Mouse (Mus musculus): ENCODE data around the gene Nkx6-2. TPM values are rescaled to one million over a fixed set of nuclear protein-coding genes. Genes with fewer than 3 reads are reported as not detected.
A peak's percentile ranks its signal among the peaks of the same experiment; 100 is the strongest.

Gene Nkx6-2
- polyA plus RNA-seq, 1 experiment from 2014 or later = not detected

DNA sequence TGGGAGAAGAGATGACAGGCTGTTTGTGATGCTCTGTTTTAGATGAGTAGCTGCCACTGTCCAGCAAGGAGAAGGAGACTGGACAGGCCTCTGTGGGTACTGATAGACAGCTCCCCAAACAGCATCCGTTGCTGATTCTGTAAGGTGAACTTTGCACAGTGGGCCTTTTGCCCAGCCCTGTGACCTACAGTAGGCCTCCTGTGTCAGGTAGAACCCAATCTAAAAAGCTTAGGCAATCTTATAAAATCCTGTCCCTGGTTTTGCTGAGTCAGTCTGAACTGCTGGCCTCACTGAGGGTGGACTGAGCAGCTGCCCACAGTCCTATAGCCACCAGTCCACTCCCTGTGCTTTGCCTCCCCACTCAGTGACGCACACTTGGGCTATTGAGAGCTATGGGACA lies 35.3 kb downstream of the Nkx6-2 start:
- Histone ChIP-seq H3K27me3 (ENCODE audit: insufficient read depth, low read length) (no peaks in the 10 kb centered on the region), H3K9me3 (ENCODE audit: low read length) (no peaks in the 10 kb centered on the region), H3K36me3 (ENCODE audit: insufficient read depth, low read length) (no peaks in the 10 kb centered on the region), H3K9ac (replicated peaks; ENCODE audit: low read length) (no peak overlapping the region), H3K27ac (ENCODE audit: low read length) (no peak overlapping the region), H3K4me3 (ENCODE audit: low read length) (no peak overlapping the region), H3K4me1 (ENCODE audit: insufficient read depth, low read length) (no peaks in the 10 kb centered on the region; the same call in 1 of the 2 replicates), H3K4me2 (replicated peaks; ENCODE audit: low read depth, low read length) (no peak overlapping the region)
- WGBS = 72% methylated on average over 2 of the region's 2 CpGs
- no peak for ATAC-seq (ENCODE audit: low FRiP score, low TSS enrichment)

DNA sequence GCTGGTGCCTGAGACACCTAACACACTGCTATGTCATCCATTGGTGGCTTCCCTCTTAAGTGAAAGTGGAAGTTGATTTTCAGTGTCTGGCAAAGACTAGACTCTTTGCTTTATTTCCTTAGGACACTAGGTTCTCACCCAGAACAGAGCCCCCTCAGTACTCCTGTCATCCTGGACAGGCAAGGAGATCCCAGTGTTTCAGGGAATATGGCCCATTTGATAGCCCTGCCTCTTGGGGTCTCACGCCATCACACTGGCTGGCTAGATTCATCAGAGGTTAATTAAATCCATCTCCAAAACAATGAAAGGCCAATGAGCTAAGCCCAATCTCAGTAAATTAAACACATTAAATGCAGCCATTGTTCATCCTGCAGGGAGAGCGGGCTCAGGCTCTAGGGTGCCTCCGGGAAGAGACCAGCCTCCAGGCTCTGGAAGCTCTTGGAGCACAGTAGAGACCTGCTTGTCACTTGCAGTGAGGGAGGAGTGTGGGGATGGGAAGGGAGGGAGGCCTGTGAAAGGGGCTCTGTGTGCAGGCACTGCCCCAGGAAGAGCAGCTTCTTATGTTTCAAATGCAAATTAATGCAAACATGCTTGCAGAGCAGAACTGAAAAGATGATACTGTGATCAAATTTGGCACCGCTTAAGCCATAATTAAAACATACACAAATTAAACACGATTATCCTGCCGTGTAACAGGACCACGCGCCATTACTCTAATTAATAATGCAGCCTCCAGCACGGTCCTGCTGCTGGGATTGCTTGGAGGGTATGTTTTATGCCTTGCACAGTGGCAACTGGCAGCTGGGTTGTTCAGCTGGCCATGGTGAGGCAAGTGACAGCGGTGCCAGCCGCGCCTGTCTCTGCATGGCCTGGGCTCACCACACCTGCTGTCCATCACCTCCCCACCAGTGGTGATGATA lies 37.6 kb downstream of the Nkx6-2 start:
- no peak overlapping the region for H3K4me2 ChIP-seq (replicated peaks; ENCODE audit: low read depth, low read length)
- no peak overlapping the region for H3K27ac ChIP-seq (ENCODE audit: low read length)
- no peaks in the 10 kb centered on the region; the same call in 1 of the 2 replicates for H3K4me1 ChIP-seq (ENCODE audit: insufficient read depth, low read length)
- H3K36me3 ChIP-seq (ENCODE audit: insufficient read depth, low read length) = no peaks in the 10 kb centered on the region
- ATAC-seq (ENCODE audit: low FRiP score, low TSS enrichment) = no peak
- H3K9ac ChIP-seq (replicated peaks; ENCODE audit: low read length) = no peak overlapping the region
- no peaks in the 10 kb centered on the region for H3K27me3 ChIP-seq (ENCODE audit: insufficient read depth, low read length)
- no peak overlapping the region for H3K4me3 ChIP-seq (ENCODE audit: low read length)
- 52% methylated on average over 12 of the region's 12 CpGs for WGBS
- H3K9me3 ChIP-seq (ENCODE audit: low read length) = no peaks in the 10 kb centered on the region

DNA sequence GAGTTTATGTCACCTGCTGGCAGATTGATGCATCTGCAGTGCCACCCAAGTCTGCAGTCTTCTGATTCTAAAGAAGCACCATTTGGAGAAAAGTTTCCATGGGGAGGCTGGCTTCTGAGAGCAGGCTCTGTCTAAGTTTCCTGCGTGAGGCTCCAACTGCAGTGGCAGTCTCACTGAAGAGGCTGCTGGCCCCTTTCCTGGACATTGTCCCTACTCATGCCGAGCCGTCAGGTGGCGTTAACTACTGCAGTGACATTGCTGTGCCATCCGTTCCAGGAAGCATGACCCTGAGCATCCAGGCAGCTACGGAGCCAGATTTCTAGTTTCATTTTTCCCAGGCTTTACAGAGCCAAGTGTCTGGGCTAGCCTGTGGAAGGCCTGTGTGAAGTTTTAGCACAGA lies 41.2 kb downstream of the Nkx6-2 start:
- no peak overlapping the region for H3K4me2 ChIP-seq (replicated peaks; ENCODE audit: low read depth, low read length)
- WGBS = 82% methylated on average over 6 of the region's 6 CpGs
- no peak overlapping the region for H3K4me3 ChIP-seq (ENCODE audit: low read length)
- no peak overlapping the region for H3K27ac ChIP-seq (ENCODE audit: low read length)
- H3K9me3 ChIP-seq (ENCODE audit: low read length) = no peaks in the 10 kb centered on the region
- H3K9ac ChIP-seq (replicated peaks; ENCODE audit: low read length) = no peak overlapping the region
- no peak for ATAC-seq (ENCODE audit: low FRiP score, low TSS enrichment)
- no peaks in the 10 kb centered on the region for H3K27me3 ChIP-seq (ENCODE audit: insufficient read depth, low read length)
- H3K4me1 ChIP-seq (ENCODE audit: insufficient read depth, low read length) = no peaks in the 10 kb centered on the region
- no peaks in the 10 kb centered on the region for H3K36me3 ChIP-seq (ENCODE audit: insufficient read depth, low read length)

DNA sequence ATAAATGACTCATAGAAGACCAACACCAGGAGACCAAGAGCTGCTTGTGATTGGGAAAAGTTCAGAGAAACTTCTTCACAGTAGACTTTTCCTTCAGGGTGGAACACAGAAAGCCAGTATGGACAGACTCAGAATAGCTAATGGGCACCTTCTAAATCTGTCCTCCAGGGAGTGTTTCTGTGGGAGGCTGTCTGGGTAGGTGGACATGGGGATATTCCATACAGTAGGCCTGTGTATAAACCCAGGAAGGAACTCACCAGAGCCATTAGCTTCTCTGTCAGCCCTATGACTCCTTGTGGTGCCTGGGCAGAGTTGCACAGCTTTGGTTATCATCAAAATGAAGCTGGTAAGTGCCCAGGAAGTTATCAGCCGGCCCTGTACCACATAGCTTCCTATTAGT lies 42.0 kb downstream of the Nkx6-2 start:
- Histone ChIP-seq H3K9me3 (ENCODE audit: low read length) (no peaks in the 10 kb centered on the region), H3K9ac (replicated peaks; ENCODE audit: low read length) (no peak overlapping the region), H3K4me2 (replicated peaks; ENCODE audit: low read depth, low read length) (no peak overlapping the region), H3K4me1 (ENCODE audit: insufficient read depth, low read length) (no peaks in the 10 kb centered on the region), H3K36me3 (ENCODE audit: insufficient read depth, low read length) (no peaks in the 10 kb centered on the region), H3K4me3 (ENCODE audit: low read length) (no peak overlapping the region), H3K27me3 (ENCODE audit: insufficient read depth, low read length) (no peaks in the 10 kb centered on the region), H3K27ac (ENCODE audit: low read length) (no peak overlapping the region)
- WGBS = 89% methylated on average over 1 of the region's 1 CpGs
- ATAC-seq (ENCODE audit: low FRiP score, low TSS enrichment) = no peak

DNA sequence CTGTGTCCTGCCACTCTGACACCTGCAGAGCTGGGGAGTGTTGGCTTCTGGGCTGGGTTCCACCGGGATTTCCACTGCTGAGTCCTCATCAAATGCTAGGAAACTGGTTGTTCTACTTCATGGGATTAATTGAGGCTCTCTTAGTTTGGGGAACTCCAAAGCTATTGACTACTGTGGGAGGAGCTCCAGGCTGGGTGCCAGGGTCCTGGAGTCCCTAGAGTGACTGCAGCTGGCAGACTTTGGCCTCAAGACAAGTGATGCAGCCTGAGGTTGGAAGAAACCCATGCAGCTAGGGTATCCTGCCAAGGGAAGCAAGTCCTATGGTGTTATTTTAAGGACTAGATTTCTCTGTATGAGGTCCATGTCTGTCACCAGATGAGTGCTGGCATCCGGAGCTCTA lies 44.1 kb downstream of the Nkx6-2 start:
- H3K27ac ChIP-seq (ENCODE audit: low read length) = no peak overlapping the region
- no peaks in the 10 kb centered on the region for H3K27me3 ChIP-seq (ENCODE audit: insufficient read depth, low read length)
- no peak overlapping the region for H3K9ac ChIP-seq (replicated peaks; ENCODE audit: low read length)
- no peak overlapping the region for H3K4me2 ChIP-seq (replicated peaks; ENCODE audit: low read depth, low read length)
- 82% methylated on average over 2 of the region's 2 CpGs for WGBS
- no peaks in the 10 kb centered on the region for H3K9me3 ChIP-seq (ENCODE audit: low read length)
- no peak for ATAC-seq (ENCODE audit: low FRiP score, low TSS enrichment)
- no peaks in the 10 kb centered on the region for H3K36me3 ChIP-seq (ENCODE audit: insufficient read depth, low read length)
- H3K4me1 ChIP-seq (ENCODE audit: insufficient read depth, low read length) = no peaks in the 10 kb centered on the region
- H3K4me3 ChIP-seq (ENCODE audit: low read length) = no peak overlapping the region

DNA sequence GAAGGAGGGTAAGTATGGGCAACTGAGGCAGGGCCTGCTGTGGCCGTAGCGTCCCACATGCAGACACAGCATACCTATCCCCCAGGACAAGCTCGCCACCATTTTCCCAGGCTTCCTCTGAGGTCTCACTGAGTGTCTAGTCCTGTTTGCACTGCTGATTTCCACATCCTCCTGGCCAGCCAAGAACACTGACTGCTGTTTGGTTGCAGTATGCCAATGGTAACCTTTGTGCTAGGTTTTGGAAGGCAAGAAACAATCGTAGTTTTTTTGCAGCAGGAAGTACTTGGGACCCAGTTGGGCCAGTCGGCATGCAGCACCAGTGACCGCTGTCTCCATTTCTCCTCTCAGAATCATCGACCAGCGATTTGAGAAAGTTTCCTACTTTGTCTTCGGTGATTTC lies 44.8 kb downstream of the Nkx6-2 start:
- H3K4me3 ChIP-seq (ENCODE audit: low read length) = no peak overlapping the region
- H3K9ac ChIP-seq (replicated peaks; ENCODE audit: low read length) = no peak overlapping the region
- H3K9me3 ChIP-seq (ENCODE audit: low read length) = no peaks in the 10 kb centered on the region
- H3K27ac ChIP-seq (ENCODE audit: low read length) = no peak overlapping the region
- H3K36me3 ChIP-seq (ENCODE audit: insufficient read depth, low read length) = no peaks in the 10 kb centered on the region
- WGBS = 95% methylated on average over 9 of the region's 9 CpGs
- no peaks in the 10 kb centered on the region for H3K27me3 ChIP-seq (ENCODE audit: insufficient read depth, low read length)
- no peaks in the 10 kb centered on the region for H3K4me1 ChIP-seq (ENCODE audit: insufficient read depth, low read length)
- no peak for ATAC-seq (ENCODE audit: low FRiP score, low TSS enrichment)
- H3K4me2 ChIP-seq (replicated peaks; ENCODE audit: low read depth, low read length) = no peak overlapping the region

DNA sequence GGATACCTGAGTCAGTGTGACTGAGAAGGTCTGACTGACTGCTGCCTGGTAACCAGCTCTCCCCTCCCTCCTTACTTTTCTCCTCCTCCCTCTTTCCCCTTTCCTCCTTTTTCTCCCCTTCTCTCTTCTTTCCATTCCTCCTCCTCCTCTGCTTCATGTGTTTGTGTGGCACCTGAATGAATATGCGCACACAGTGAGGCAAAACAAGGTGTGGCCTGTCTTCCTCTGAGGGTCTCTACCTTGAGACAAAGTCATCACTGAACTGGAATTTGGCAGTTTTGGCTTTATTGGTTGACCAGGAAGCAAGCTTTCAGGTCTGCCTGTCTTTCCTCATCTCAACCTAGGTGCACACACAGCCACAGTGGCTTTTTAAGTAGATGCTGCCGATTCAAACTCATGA lies 45.8 kb downstream of the Nkx6-2 start:
- Histone ChIP-seq H3K4me3 (ENCODE audit: low read length) (no peak overlapping the region), H3K9me3 (ENCODE audit: low read length) (no peaks in the 10 kb centered on the region), H3K27me3 (ENCODE audit: insufficient read depth, low read length) (no peaks in the 10 kb centered on the region), H3K36me3 (ENCODE audit: insufficient read depth, low read length) (no peaks in the 10 kb centered on the region), H3K27ac (ENCODE audit: low read length) (no peak overlapping the region), H3K4me2 (replicated peaks; ENCODE audit: low read depth, low read length) (no peak overlapping the region), H3K4me1 (ENCODE audit: insufficient read depth, low read length) (no peaks in the 10 kb centered on the region), H3K9ac (replicated peaks; ENCODE audit: low read length) (no peak overlapping the region)
- ATAC-seq (ENCODE audit: low FRiP score, low TSS enrichment) = no peak
- WGBS = 96% methylated on average over 2 of the region's 2 CpGs

DNA sequence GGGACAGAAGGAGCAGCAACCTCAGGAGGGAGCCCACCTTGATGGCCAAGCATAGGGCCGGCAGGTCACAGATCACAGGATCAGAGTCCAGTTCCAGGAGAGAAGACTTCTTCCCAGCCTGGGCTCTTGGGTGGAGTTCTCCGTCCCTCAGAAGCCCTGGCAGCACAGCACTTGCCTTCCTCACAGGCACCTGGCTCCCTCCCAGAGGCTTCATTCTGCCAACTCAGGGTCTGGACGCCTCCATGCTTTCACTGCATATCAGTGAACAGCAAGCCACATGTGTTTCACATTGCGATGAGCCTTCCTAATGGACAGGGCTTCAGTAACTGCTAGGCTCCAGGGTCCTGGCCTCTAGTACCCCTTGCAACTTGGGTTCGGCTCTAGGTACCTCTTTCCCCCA lies 46.3 kb downstream of the Nkx6-2 start:
- Histone ChIP-seq H3K4me3 (ENCODE audit: low read length) (no peak overlapping the region), H3K4me1 (ENCODE audit: insufficient read depth, low read length) (peaks cover 2% of the 10 kb centered on the region; the same call in 1 of the 2 replicates), H3K4me2 (replicated peaks; ENCODE audit: low read depth, low read length) (no peak overlapping the region), H3K27me3 (ENCODE audit: insufficient read depth, low read length) (no peaks in the 10 kb centered on the region), H3K9ac (replicated peaks; ENCODE audit: low read length) (no peak overlapping the region), H3K36me3 (ENCODE audit: insufficient read depth, low read length) (no peaks in the 10 kb centered on the region), H3K27ac (ENCODE audit: low read length) (no peak overlapping the region), H3K9me3 (ENCODE audit: low read length) (no peaks in the 10 kb centered on the region)
- 85% methylated on average over 5 of the region's 5 CpGs for WGBS
- ATAC-seq (ENCODE audit: low FRiP score, low TSS enrichment) = no peak

DNA sequence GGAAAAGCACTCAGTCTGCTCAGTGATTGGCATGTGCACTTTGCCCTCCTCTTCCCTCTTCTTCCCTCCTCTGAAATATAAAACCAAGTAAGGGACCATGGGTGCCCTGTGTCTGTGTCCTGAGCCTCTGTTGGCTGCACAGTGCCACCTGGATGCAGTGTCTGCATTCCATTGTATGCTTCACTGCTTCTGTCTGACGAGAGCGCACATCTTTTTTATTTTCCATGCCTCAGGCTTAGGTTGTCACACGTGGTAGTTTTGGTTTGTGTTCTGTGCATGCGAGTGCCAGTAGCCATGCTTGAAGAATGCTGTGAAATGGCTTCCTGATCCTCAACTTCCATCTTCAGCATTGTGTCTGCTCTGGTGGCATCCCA lies 51.2 kb downstream of the Nkx6-2 start:
- ATAC-seq (ENCODE audit: low FRiP score, low TSS enrichment) = peak; percentile 71; the same call in 1 of the 2 replicates
- WGBS = 52% methylated on average over 4 of the region's 4 CpGs

DNA sequence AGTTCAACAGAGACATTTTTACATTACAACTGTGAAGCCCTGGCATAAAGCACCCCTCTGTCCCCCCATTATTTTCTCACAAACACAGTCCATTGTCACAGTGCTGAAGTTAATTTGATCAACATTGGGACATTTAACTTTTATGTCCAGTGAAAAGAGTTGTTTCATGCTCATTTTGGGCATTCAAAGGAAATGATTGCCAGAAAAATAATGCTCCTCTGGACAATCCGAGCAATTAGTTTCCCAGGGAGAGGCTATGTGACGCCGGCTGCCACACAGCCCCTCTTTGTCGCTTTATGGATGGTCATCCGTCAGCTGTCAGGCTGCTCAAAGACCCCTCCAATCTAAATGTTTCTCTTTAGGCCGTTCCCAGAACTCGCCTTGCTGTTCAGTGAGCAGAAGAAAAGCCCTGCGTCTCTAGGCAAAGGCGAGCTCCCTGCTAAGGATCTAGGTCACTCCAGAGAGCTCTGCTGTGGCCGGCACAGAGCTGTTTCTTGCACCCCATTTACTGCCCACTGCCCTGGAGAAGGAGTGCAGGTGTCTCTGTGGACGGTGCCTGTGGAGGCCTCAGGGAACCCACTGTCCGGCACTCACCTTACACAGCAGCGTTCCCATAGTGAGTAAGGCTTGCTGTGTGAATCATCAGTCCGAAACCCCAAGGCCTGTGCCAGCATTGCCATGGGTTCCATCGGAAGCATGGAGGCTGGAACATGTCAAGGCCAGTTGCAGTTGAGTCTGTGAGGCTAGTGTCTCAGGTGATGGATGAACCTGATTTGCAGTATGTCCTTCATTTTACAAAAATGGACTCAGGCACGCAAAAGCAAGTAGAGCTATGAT lies 51.8 kb downstream of the Nkx6-2 start:
- no peaks in the 10 kb centered on the region for H3K9me3 ChIP-seq (ENCODE audit: low read length)
- no peak overlapping the region for H3K4me3 ChIP-seq (ENCODE audit: low read length)
- H3K27me3 ChIP-seq (ENCODE audit: insufficient read depth, low read length) = no peaks in the 10 kb centered on the region
- H3K9ac ChIP-seq (replicated peaks; ENCODE audit: low read length) = 0 out of 2 replicates have a peak overlapping the region, but pooled peaks have one; percentile 5
- no peak for ATAC-seq (ENCODE audit: low FRiP score, low TSS enrichment)
- no peak overlapping the region for H3K4me2 ChIP-seq (replicated peaks; ENCODE audit: low read depth, low read length)
- no peak overlapping the region for H3K27ac ChIP-seq (ENCODE audit: low read length)
- peaks cover 8% of the 10 kb centered on the region for H3K4me1 ChIP-seq (ENCODE audit: insufficient read depth, low read length)
- WGBS = 42% methylated on average over 16 of the region's 16 CpGs
- peaks cover 14% of the 10 kb centered on the region for H3K36me3 ChIP-seq (ENCODE audit: insufficient read depth, low read length)

More for the DNA sequence above, 51.2 kb downstream of the Nkx6-2 start:
- Histone ChIP-seq H3K27me3 (ENCODE audit: insufficient read depth, low read length) (no peaks in the 10 kb centered on the region), H3K36me3 (ENCODE audit: insufficient read depth, low read length) (peaks cover 8% of the 10 kb centered on the region), H3K9me3 (ENCODE audit: low read length) (no peaks in the 10 kb centered on the region), H3K9ac (replicated peaks; ENCODE audit: low read length) (no peak overlapping the region), H3K4me3 (ENCODE audit: low read length) (no peak overlapping the region), H3K27ac (ENCODE audit: low read length) (no peak overlapping the region), H3K4me2 (replicated peaks; ENCODE audit: low read depth, low read length) (no peak overlapping the region), H3K4me1 (ENCODE audit: insufficient read depth, low read length) (peaks cover 8% of the 10 kb centered on the region)
